Mouse (Mus musculus) v-Abl transformed pro-B cells (cell line): ENCODE measurements at regions not wholly inside any gene's neighbourhood (a gene's known extent, or its start where the extent isn't known, plus 50 kb on each side); places are given as distances from the start of the nearest gene placed in this dataset.

Source experiments
- in situ Hi-C, 2 experiments: fragments of 400-800 bp; cut with MboI; formaldehyde crosslinking; loops; one replicate each; pipeline ENCODE4 v1.15.1; 2025; ENCODE audit not compliant: unreplicated experiment in 2 of 2

- in situ Hi-C loops = no loop called here
Observed at GRCm38 (mm10) chr2:147927792-147928670, 118.7 kb downstream of the Foxa2 start.

- in situ Hi-C loops = no loop called here
Observed at GRCm38 (mm10) chr2:147926861-147927260, 119.9 kb downstream of the Foxa2 start.

GRCm38 (mm10) chr2:147907341-147907740, 139.4 kb downstream of the Foxa2 start:
- in situ Hi-C loops = no loop called here

GRCm38 (mm10) chr2:147905759-147906740, 140.7 kb downstream of the Foxa2 start:
- in situ Hi-C loops = no loop called here

- in situ Hi-C loops = no loop called here
Observed at GRCm38 (mm10) chr2:147905118-147905517, 141.7 kb downstream of the Foxa2 start.

- in situ Hi-C loops = no loop called here
Observed at GRCm38 (mm10) chr2:147899236-147899635, 147.5 kb downstream of the Foxa2 start.

- in situ Hi-C loops = no loop called here
Observed at GRCm38 (mm10) chr2:147895691-147896090, 151.1 kb downstream of the Foxa2 start.

- in situ Hi-C loops = no loop called here
Observed at GRCm38 (mm10) chr2:147894213-147894612, 152.6 kb downstream of the Foxa2 start.

GRCm38 (mm10) chr2:147886191-147886590, 160.6 kb downstream of the Foxa2 start:
- in situ Hi-C loops = no loop called here

GRCm38 (mm10) chr2:147877907-147878306, 168.9 kb downstream of the Foxa2 start:
- in situ Hi-C loops = no loop called here

GRCm38 (mm10) chr2:147877543-147877904, 169.2 kb downstream of the Foxa2 start:
- in situ Hi-C loops = no loop called here

GRCm38 (mm10) chr2:147876708-147877542, 169.8 kb downstream of the Foxa2 start:
- in situ Hi-C loops = no loop called here

GRCm38 (mm10) chr2:147872972-147873371, 173.8 kb downstream of the Foxa2 start:
- in situ Hi-C loops = no loop called here

GRCm38 (mm10) chr2:147851186-147851802, 195.5 kb downstream of the Foxa2 start:
- in situ Hi-C loops = no loop called here

GRCm38 (mm10) chr2:147846968-147847749, 199.6 kb downstream of the Foxa2 start:
- in situ Hi-C loops = no loop called here

GRCm38 (mm10) chr2:147845256-147845655, 201.5 kb downstream of the Foxa2 start:
- in situ Hi-C loops = no loop called here

- in situ Hi-C loops = no loop called here
Observed at GRCm38 (mm10) chr2:147840936-147841335, 205.8 kb downstream of the Foxa2 start.

- in situ Hi-C loops = no loop called here
Observed at GRCm38 (mm10) chr2:147838613-147839012, 208.2 kb downstream of the Foxa2 start.

- in situ Hi-C loops = no loop called here
Observed at GRCm38 (mm10) chr2:147830551-147830950, 216.2 kb downstream of the Foxa2 start.
